8 mouse cellular contexts compared by ENCODE assay signal in the genomic region with DNA sequence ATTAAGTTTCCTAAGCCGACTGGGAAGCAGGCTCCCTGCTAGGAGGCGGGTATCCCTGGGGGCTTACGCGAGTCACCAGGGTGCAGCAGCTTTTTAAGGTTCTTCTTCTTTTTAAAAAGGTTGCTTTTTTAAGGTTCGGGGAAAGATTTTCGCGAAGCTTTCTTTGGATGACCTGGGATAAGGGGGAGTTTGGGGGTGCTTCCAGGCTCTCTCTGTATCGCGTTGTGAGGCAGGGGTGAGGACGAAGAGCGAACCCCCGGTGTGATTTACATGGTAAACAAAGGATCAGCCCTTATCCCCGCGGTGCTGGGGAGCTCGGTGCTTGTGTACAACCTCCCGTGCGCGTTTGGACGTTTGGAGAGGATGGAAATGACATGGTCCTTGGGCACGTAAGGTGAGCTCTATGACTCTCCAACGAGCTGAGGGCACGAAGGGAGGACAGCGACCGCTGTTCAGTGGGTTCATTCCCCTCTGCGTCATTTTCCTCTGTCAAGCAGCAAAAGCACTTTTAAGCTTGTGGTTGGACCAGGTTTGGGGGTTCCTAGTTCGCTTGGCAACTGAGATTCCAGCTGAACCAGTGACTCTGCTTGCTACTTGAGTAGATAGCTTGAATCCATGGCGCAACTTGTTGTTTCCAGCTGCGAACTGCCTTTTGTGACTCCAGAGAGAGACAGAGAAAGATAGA. TPM values are rescaled to one million over a fixed set of nuclear protein-coding genes. Genes with fewer than 3 reads are reported as not detected.
DNase-seq lines count a peak whose midpoint lies in the region; ATAC-seq and TF ChIP-seq lines count a peak whose summit lies in the region.

No protein-coding gene starts in this region.

- H3K27me3 ChIP-seq in testis, adult 2 months (ENCODE audit: control insufficient read depth, insufficient read depth, low read length), result no peaks in the 10 kb centered on the region
- peaks cover 18% of the 10 kb centered on the region for H3K27me3 ChIP-seq in neural tube, embryonic 14.5 days (ENCODE audit: control insufficient read depth, insufficient read depth, low read length)

- H3K36me3 ChIP-seq in testis, adult 2 months (ENCODE audit: control insufficient read depth, insufficient read depth, low read length), result no peaks in the 10 kb centered on the region
- H3K36me3 ChIP-seq in neural tube, embryonic 14.5 days (ENCODE audit: control insufficient read depth, insufficient read depth, low read length), result no peaks in the 10 kb centered on the region

- peak overlapping the region; percentile 49 for H3K4me3 ChIP-seq in testis, adult 2 months (ENCODE audit: control insufficient read depth, low read depth, low read length)
- peak overlapping the region; percentile 52 for H3K4me3 ChIP-seq in neural tube, embryonic 14.5 days (ENCODE audit: low read depth, low read length)

- peak; percentile 14; the same call in 1 of the 2 replicates for ATAC-seq in neural tube, embryonic 14.5 days (ENCODE audit: low read depth)
- no peak for ATAC-seq in megakaryocyte-erythroid progenitor cell, adult 5-6 weeks (replicated peaks; ENCODE audit: low FRiP score, low TSS enrichment, poor library complexity, severe bottlenecking)

- intact Hi-C loops in left cerebral cortex, postnatal 36 days (cut with DNase I), result loop anchor here (5.0 to 10.0 kb wide), 4 partner anchors 56 to 632 kb away; partner anchors contain the start of gene Ufm1

- WGBS in neural tube, embryonic 14.5 days, result under 1% methylated on average over 28 of the region's 28 CpGs

- H3K4me2 ChIP-seq in neural tube, embryonic 14.5 days (ENCODE audit: low read depth, low read length), result peak overlapping the region; percentile 98

- no peak for TF ChIP-seq CTCF in testis, adult 2 months (IDR thresholded peaks at IDR 0.05; ENCODE audit: control insufficient read depth, insufficient read depth, insufficient replicate concordance, low read depth, low read length)

- no peak overlapping the region for H3K27ac ChIP-seq in testis, adult 2 months (ENCODE audit: control insufficient read depth, insufficient read depth, low read depth, low read length)
- no peak overlapping the region for H3K27ac ChIP-seq in neural tube, embryonic 14.5 days (ENCODE audit: low read depth, low read length)

- H3K9ac ChIP-seq in neural tube, embryonic 14.5 days (replicated peaks; ENCODE audit: low read depth, low read length), result peak overlapping the region; percentile 39

- DNase-seq in cerebellum, postnatal 14 days, result peak; percentile 14 to 17
- no peak for DNase-seq in cerebellum, postnatal 36 days
- no peak for DNase-seq in testis, postnatal 10 days (ENCODE audit: low spot score)
- DNase-seq in left cerebral cortex, postnatal 36 days (ENCODE audit: low spot score in 2 of 2), result peak; percentile 21 to 32
- DNase-seq in thymus, adult 18-20 months, result no peak

- H3K9me3 ChIP-seq in neural tube, embryonic 14.5 days (ENCODE audit: control insufficient read depth, low read length), result no peaks in the 10 kb centered on the region

- no peak for TF ChIP-seq POLR2A in testis, adult 2 months (IDR thresholded peaks at IDR 0.05; ENCODE audit: control insufficient read depth, low read depth, low read length)

- H3K4me1 ChIP-seq in testis, adult 2 months (ENCODE audit: control insufficient read depth, insufficient read depth, low read length), result peaks cover 9% of the 10 kb centered on the region
- H3K4me1 ChIP-seq in neural tube, embryonic 14.5 days (ENCODE audit: control insufficient read depth, insufficient read depth, low read length), result peaks cover 11% of the 10 kb centered on the region

RNA-seq across cellular contexts. Expression of gene Trpc4, which starts 0.6 kb away (rescaled TPM):
- polyA plus RNA-seq in testis, adult 2 months (2012; rRNA removed), result 0.04 TPM in 1 of 2 replicates, not detected in the other
- 10 to 100 TPM; 16.4 to 20.5 TPM for total RNA-seq in left cerebral cortex, postnatal 36 days (2021)
- 3.2 and 4.0 TPM in 2 replicates for polyA plus RNA-seq in neural tube, embryonic 14.5 days (2014; fragmentation: Nextera tagmentation; extraction: Ambion mirVana)
- total RNA-seq in megakaryocyte-erythroid progenitor cell, adult 5-6 weeks (2014; fragmentation: Nextera tagmentation), result not detected in 2 replicates
- not detected in 2 replicates for total RNA-seq in megakaryocyte-erythroid progenitor cell, adult 5-6 weeks (2017)

Comparison
In these comparisons a context has a peak if more than half of its experiments do, and no peak if none do; other contexts are left out.
1. DNase-seq: peak in cerebellum, postnatal 14 days (2 of 2) and left cerebral cortex, postnatal 36 days (2 of 2); none in cerebellum, postnatal 36 days (0 of 2), testis, postnatal 10 days (single experiment) and thymus, adult 18-20 months (0 of 2).
2. RNA of gene Trpc4, which starts 0.6 kb away (total RNA-seq): 16.4 to 20.5 TPM in left cerebral cortex, postnatal 36 days; not detected in megakaryocyte-erythroid progenitor cell, adult 5-6 weeks; every median in the first group is over 10 times any median in the second.